Mouse (Mus musculus): ENCODE data around the gene Asb2. TPM values are rescaled to one million over a fixed set of nuclear protein-coding genes. Genes with fewer than 3 reads are reported as not detected.

Gene Asb2
- total and polyA plus RNA-seq, 3 experiments: 3.0 to 5.3 (median 4.1) TPM

DNA sequence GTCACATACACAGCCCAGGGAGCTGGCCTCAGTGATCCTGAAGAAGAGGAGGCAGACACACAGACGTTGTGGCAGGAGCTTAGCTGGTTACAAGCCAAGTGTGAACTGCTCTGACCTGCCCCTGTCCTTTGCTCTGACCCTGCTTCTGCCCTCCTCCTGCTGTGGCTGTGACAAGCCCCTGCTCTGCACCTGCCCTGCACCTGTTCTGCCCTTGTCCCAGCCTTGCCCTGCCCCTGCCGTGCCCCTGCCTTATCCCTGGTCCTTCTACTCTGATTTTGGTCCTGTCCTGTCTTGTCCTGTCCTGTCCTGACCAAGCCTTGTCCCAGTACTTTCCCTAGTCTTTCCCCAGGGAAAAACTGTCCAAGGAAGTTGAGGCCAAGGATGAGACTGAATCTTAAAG lies 13.0 kb upstream of the Asb2 start:
- dilution Hi-C loops (cut with MboI; ENCODE audit: extremely low pct_ligation_motif_present, extremely low pct_unique_long_range_greater_than_20kb, low sequenced_read_pairs) (no loop called here), in situ Hi-C loops (cut with MboI; ENCODE audit: low pct_ligation_motif_present, low pct_unique_long_range_greater_than_20kb, low sequenced_read_pairs) (loop anchor here (5.0 kb wide), 1 partner anchor 226 kb away; no protein-coding TSS in a partner anchor)
- no peak overlapping the region for H3K27ac ChIP-seq (ENCODE audit: insufficient read depth, low read depth)
- H3K36me3 ChIP-seq (replicated peaks in 1 of 2; ENCODE audit: control insufficient read depth in 1 of 2, insufficient read depth in 1 of 2, low read length in 1 of 2): no peaks in the 10 kb centered on the region
- H3K27me3 ChIP-seq (replicated peaks): peaks cover 32% of the 10 kb centered on the region
- H3K4me3 ChIP-seq (replicated peaks in 1 of 3; ENCODE audit: low read depth in 2 of 3, low read length in 2 of 3, poor library complexity in 1 of 3): no peak overlapping the region
- TF ChIP-seq CHD2 (IDR thresholded peaks at IDR 0.05; ENCODE audit: low read length): no peak
- TF ChIP-seq ETS1 (conservative IDR thresholded peaks at IDR 0.05; ENCODE audit: low read depth, low read length): no peak
- no peak for TF ChIP-seq SIN3A (IDR thresholded peaks at IDR 0.05; ENCODE audit: low read length)
- no peak for TF ChIP-seq PAX5 (IDR thresholded peaks at IDR 0.05; ENCODE audit: low read length)
- no peak for TF ChIP-seq ZKSCAN1 (IDR thresholded peaks at IDR 0.05; ENCODE audit: borderline replicate concordance, low read depth, low read length)
- no peak for TF ChIP-seq POLR2A (IDR thresholded peaks at IDR 0.05; ENCODE audit: low read depth, low read length)
- TF ChIP-seq JUND (conservative IDR thresholded peaks at IDR 0.05; ENCODE audit: low read depth, low read length): no peak
- TF ChIP-seq CHD1 (IDR thresholded peaks at IDR 0.05; ENCODE audit: low read depth, low read length): no peak
- no peak for TF ChIP-seq ZC3H11A (IDR thresholded peaks at IDR 0.05; ENCODE audit: low read depth, low read length)
- H3K79me2 ChIP-seq (replicated peaks; ENCODE audit: control insufficient read depth, extremely low read depth, insufficient read depth, poor library complexity, severe bottlenecking): no peaks in the 10 kb centered on the region
- peaks cover 0 to 1% of the 10 kb centered on the region in 2 experiments; a peak in 2 of 4 replicates for H3K4me1 ChIP-seq (ENCODE audit: control insufficient read depth in 1 of 2, insufficient read depth in 2 of 2)
- H3K4me2 ChIP-seq (ENCODE audit: insufficient read depth, low read depth, poor library complexity, severe bottlenecking): no peak overlapping the region
- no peak overlapping the region for H3K9ac ChIP-seq (ENCODE audit: insufficient read depth, low read depth)
- no peak for DNase-seq (ENCODE audit: extremely low read depth)
- no peaks in the 10 kb centered on the region for H3K9me3 ChIP-seq (replicated peaks; ENCODE audit: low read length)

DNA sequence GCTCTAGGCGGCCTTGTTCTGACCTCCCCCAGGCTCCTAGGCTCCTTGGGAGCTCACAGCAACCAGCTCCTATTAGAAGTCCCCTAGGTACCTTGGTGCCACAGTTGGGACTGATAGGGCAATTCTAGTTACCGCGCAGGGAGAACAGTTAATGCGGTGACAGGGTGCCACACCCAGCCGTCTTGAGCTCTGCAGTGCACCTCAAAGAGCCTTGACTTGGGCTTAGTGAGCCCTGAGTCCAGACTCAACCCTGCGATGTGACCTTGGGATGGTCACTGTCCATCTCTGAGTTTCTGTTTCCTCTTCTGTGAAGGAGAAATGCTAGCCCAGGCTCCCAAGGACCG lies 12.5 kb upstream of the Asb2 start:
- no peak overlapping the region for H3K4me3 ChIP-seq (replicated peaks in 1 of 3; ENCODE audit: low read depth in 2 of 3, low read length in 2 of 3, poor library complexity in 1 of 3)
- peaks cover 32% of the 10 kb centered on the region for H3K27me3 ChIP-seq (replicated peaks)

More for the DNA sequence above, 12.5 kb upstream of the Asb2 start:
- no peak for TF ChIP-seq MYC (IDR thresholded peaks at IDR 0.05; ENCODE audit: low read depth, low read length)
- TF ChIP-seq MAX (IDR thresholded peaks at IDR 0.05; ENCODE audit: low read length): no peak
- TF ChIP-seq CTCF (conservative IDR thresholded peaks at IDR 0.05 in 1 of 2, IDR thresholded peaks at IDR 0.05 in 1 of 2; ENCODE audit: low read depth in 2 of 2, low read length in 2 of 2): no peak
- TF ChIP-seq NRF1 (IDR thresholded peaks at IDR 0.05; ENCODE audit: low read depth, low read length): no peak
- TF ChIP-seq HCFC1 (IDR thresholded peaks at IDR 0.05; ENCODE audit: low read depth, low read length): no peak
- no peak for TF ChIP-seq IRF4 (IDR thresholded peaks at IDR 0.05; ENCODE audit: low read depth, low read length)
- no peak for TF ChIP-seq KAT2A (IDR thresholded peaks at IDR 0.05; ENCODE audit: insufficient replicate concordance, low read length)
- no peak for TF ChIP-seq MAZ (IDR thresholded peaks at IDR 0.05; ENCODE audit: low read depth, low read length)
- TF ChIP-seq PAX5 (IDR thresholded peaks at IDR 0.05; ENCODE audit: low read length): no peak
- TF ChIP-seq ZNF384 (IDR thresholded peaks at IDR 0.05; ENCODE audit: low read depth, low read length): no peak
- TF ChIP-seq ELF1 (IDR thresholded peaks at IDR 0.05; ENCODE audit: low read depth, low read length): no peak
- no peak for TF ChIP-seq USF2 (conservative IDR thresholded peaks at IDR 0.05; ENCODE audit: low read depth, low read length)
- TF ChIP-seq ZC3H11A (IDR thresholded peaks at IDR 0.05; ENCODE audit: low read depth, low read length): no peak
- no peak for TF ChIP-seq JUN (IDR thresholded peaks at IDR 0.05; ENCODE audit: insufficient read depth, low read depth, low read length)
- TF ChIP-seq CHD2 (IDR thresholded peaks at IDR 0.05; ENCODE audit: low read length): no peak
- TF ChIP-seq UBTF (IDR thresholded peaks at IDR 0.05; ENCODE audit: low read depth, low read length): no peak
- TF ChIP-seq TCF12 (IDR thresholded peaks at IDR 0.05; ENCODE audit: low read depth, low read length): no peak
- TF ChIP-seq RAD21 (IDR thresholded peaks at IDR 0.05; ENCODE audit: low read depth, low read length): no peak
- TF ChIP-seq SIN3A (IDR thresholded peaks at IDR 0.05; ENCODE audit: low read length): no peak
- no peak for TF ChIP-seq CHD1 (IDR thresholded peaks at IDR 0.05; ENCODE audit: low read depth, low read length)
- H3K4me2 ChIP-seq (ENCODE audit: insufficient read depth, low read depth, poor library complexity, severe bottlenecking): peak overlapping the region; percentile 41; the same call in 1 of the 2 replicates
- in situ Hi-C loops (cut with MboI; ENCODE audit: low pct_ligation_motif_present, low pct_unique_long_range_greater_than_20kb, low sequenced_read_pairs) (loop anchor here (5.0 kb wide), 1 partner anchor 226 kb away; no protein-coding TSS in a partner anchor), dilution Hi-C loops (cut with MboI; ENCODE audit: extremely low pct_ligation_motif_present, extremely low pct_unique_long_range_greater_than_20kb, low sequenced_read_pairs) (no loop called here)
- no peaks in the 10 kb centered on the region for H3K9me3 ChIP-seq (replicated peaks; ENCODE audit: low read length)
- no peak overlapping the region for H3K9ac ChIP-seq (ENCODE audit: insufficient read depth, low read depth)
- H3K4me1 ChIP-seq (ENCODE audit: control insufficient read depth in 1 of 2, insufficient read depth in 2 of 2): peaks cover 0 to 6% of the 10 kb centered on the region in 2 experiments; a peak in 2 of 4 replicates
- no peak for DNase-seq (ENCODE audit: extremely low read depth)
- H3K79me2 ChIP-seq (replicated peaks; ENCODE audit: control insufficient read depth, extremely low read depth, insufficient read depth, poor library complexity, severe bottlenecking): no peaks in the 10 kb centered on the region
- H3K36me3 ChIP-seq (replicated peaks in 1 of 2; ENCODE audit: control insufficient read depth in 1 of 2, insufficient read depth in 1 of 2, low read length in 1 of 2): no peaks in the 10 kb centered on the region
- no peak overlapping the region for H3K27ac ChIP-seq (ENCODE audit: insufficient read depth, low read depth)
